Mouse (Mus musculus) kidney, embryonic 15.5 days (tissue): ENCODE measurements at regions not wholly inside any gene's neighbourhood (a gene's known extent, or its start where the extent isn't known, plus 50 kb on each side); places are given as distances from the start of the nearest gene placed in this dataset.
A peak's percentile ranks its signal among the peaks of the same experiment; 100 is the strongest.

Experiments
- ATAC-seq: fragments of 200-750 bp; cut with Nextera tagmentation; replicated peaks from 2 replicates; pipeline ENCODE4 v1.8.0; 2017; ENCODE audit warnings: moderate TSS enrichment; ENCODE audit not compliant: low FRiP score
- H3K27ac ChIP-seq: fragments of 300-500 bp; sonication (generic); 2 replicates; pipeline ENCODE4 v1.5.1; 2015; ENCODE audit warnings: mild to moderate bottlenecking, inconsistent platforms
- H3K27me3 ChIP-seq: fragments of 300-500 bp; sonication (generic); 2 replicates; pipeline ENCODE4 v1.6.1; 2015; ENCODE audit warnings: inconsistent platforms
- H3K36me3 ChIP-seq: fragments of 300-500 bp; sonication (generic); 2 replicates; pipeline ENCODE4 v1.6.1; 2015; ENCODE audit warnings: inconsistent platforms
- H3K4me1 ChIP-seq: fragments of 300-500 bp; sonication (generic); 2 replicates; pipeline ENCODE4 v1.6.1; 2015; ENCODE audit warnings: inconsistent platforms
- H3K4me2 ChIP-seq: fragments of 300-500 bp; sonication (generic); 2 replicates; pipeline ENCODE4 v1.6.1; 2015; ENCODE audit warnings: moderate library complexity, mild to moderate bottlenecking, inconsistent platforms
- H3K4me3 ChIP-seq: fragments of 300-500 bp; sonication (generic); replicated peaks from 2 replicates; pipeline ENCODE4 v1.5.1; 2015; ENCODE audit warnings: mild to moderate bottlenecking, inconsistent platforms
- H3K9ac ChIP-seq: fragments of 300-500 bp; sonication (generic); 2 replicates; pipeline ENCODE4 v1.6.1; 2015; ENCODE audit warnings: mild to moderate bottlenecking, inconsistent platforms
- H3K9me3 ChIP-seq: fragments of 300-500 bp; sonication (generic); replicated peaks from 2 replicates; pipeline ENCODE4 v1.6.1; 2016; ENCODE audit warnings: inconsistent platforms
- WGBS: fragments of 180-500 bp; shearing (Covaris S2); methylation state at CpG from one replicate; pipeline ENCODE4 v1.1.7; 2015; ENCODE audit warnings: mixed read lengths; 5-methylcytosine and 5-hydroxymethylcytosine counted together

GRCm38 (mm10) chr13:97434961-97435864 is 194.3 kb downstream of the Enc1 start:
- Histone ChIP-seq H3K9me3 (no peaks in the 10 kb centered on the region), H3K4me1 (peaks cover 63% of the 10 kb centered on the region), H3K4me2 (peak overlapping the region; percentile 68), H3K27me3 (no peaks in the 10 kb centered on the region), H3K9ac (peak overlapping the region; percentile 27; the same call in 1 of the 2 replicates), H3K36me3 (no peaks in the 10 kb centered on the region), H3K27ac (peak overlapping the region; percentile 87), H3K4me3 (peak overlapping the region; percentile 34)
- 1% methylated on average over 20 of the region's 20 CpGs for WGBS
- ATAC-seq: peak; percentile 70

- Histone ChIP-seq H3K4me1 (peaks cover 53% of the 10 kb centered on the region), H3K27me3 (no peaks in the 10 kb centered on the region), H3K9me3 (no peaks in the 10 kb centered on the region), H3K9ac (no peak overlapping the region), H3K36me3 (no peaks in the 10 kb centered on the region), H3K4me3 (no peak overlapping the region), H3K27ac (peak overlapping the region; percentile 87; the same call in 1 of the 2 replicates), H3K4me2 (no peak overlapping the region)
- ATAC-seq: no peak
- 59% methylated on average over 7 of the region's 7 CpGs for WGBS
Observed at GRCm38 (mm10) chr13:97434167-97434566, 193.3 kb downstream of the Enc1 start.

- Histone ChIP-seq H3K4me1 (peaks cover 42% of the 10 kb centered on the region), H3K4me3 (no peak overlapping the region), H3K9me3 (no peaks in the 10 kb centered on the region), H3K36me3 (no peaks in the 10 kb centered on the region), H3K4me2 (no peak overlapping the region), H3K9ac (no peak overlapping the region), H3K27ac (no peak overlapping the region), H3K27me3 (no peaks in the 10 kb centered on the region)
- WGBS: 44% methylated on average over 4 of the region's 4 CpGs
- ATAC-seq: no peak
Observed at GRCm38 (mm10) chr13:97432627-97433026, 191.7 kb downstream of the Enc1 start.

- peaks cover 29% of the 10 kb centered on the region for H3K4me1 ChIP-seq
- ATAC-seq: no peak
- no peak overlapping the region for H3K9ac ChIP-seq
- WGBS: 59% methylated on average over 2 of the region's 2 CpGs
- H3K27me3 ChIP-seq: no peaks in the 10 kb centered on the region
- no peaks in the 10 kb centered on the region for H3K9me3 ChIP-seq
- H3K27ac ChIP-seq: no peak overlapping the region
- no peaks in the 10 kb centered on the region for H3K36me3 ChIP-seq
- no peak overlapping the region for H3K4me3 ChIP-seq
- no peak overlapping the region for H3K4me2 ChIP-seq
Observed at GRCm38 (mm10) chr13:97430885-97431284, 190.0 kb downstream of the Enc1 start.

- no peaks in the 10 kb centered on the region for H3K9me3 ChIP-seq
- no peaks in the 10 kb centered on the region for H3K36me3 ChIP-seq
- no peak overlapping the region for H3K4me3 ChIP-seq
- 54% methylated on average over 6 of the region's 6 CpGs for WGBS
- H3K4me1 ChIP-seq: peaks cover 16% of the 10 kb centered on the region
- no peak overlapping the region for H3K4me2 ChIP-seq
- no peak overlapping the region for H3K27ac ChIP-seq
- ATAC-seq: no peak
- no peaks in the 10 kb centered on the region for H3K27me3 ChIP-seq
- no peak overlapping the region for H3K9ac ChIP-seq
Observed at GRCm38 (mm10) chr13:97428163-97428562, 187.3 kb downstream of the Enc1 start.

- H3K4me2 ChIP-seq: no peak overlapping the region
- 75% methylated on average over 4 of the region's 4 CpGs for WGBS
Observed at GRCm38 (mm10) chr13:97427537-97427936, 186.6 kb downstream of the Enc1 start.

GRCm38 (mm10) chr13:97425731-97426130 is 184.8 kb downstream of the Enc1 start:
- H3K36me3 ChIP-seq: no peaks in the 10 kb centered on the region
- no peaks in the 10 kb centered on the region for H3K9me3 ChIP-seq
- H3K4me2 ChIP-seq: no peak overlapping the region
- H3K9ac ChIP-seq: no peak overlapping the region
- H3K27me3 ChIP-seq: no peaks in the 10 kb centered on the region
- H3K4me3 ChIP-seq: no peak overlapping the region
- H3K4me1 ChIP-seq: peaks cover 7% of the 10 kb centered on the region
- ATAC-seq: no peak
- WGBS: 85% methylated on average over 9 of the region's 9 CpGs
- H3K27ac ChIP-seq: no peak overlapping the region

More at GRCm38 (mm10) chr13:97427537-97427936, 186.6 kb downstream of the Enc1 start:
- Histone ChIP-seq H3K36me3 (no peaks in the 10 kb centered on the region), H3K4me1 (peaks cover 13% of the 10 kb centered on the region), H3K27me3 (no peaks in the 10 kb centered on the region), H3K27ac (no peak overlapping the region), H3K9ac (no peak overlapping the region), H3K9me3 (no peaks in the 10 kb centered on the region), H3K4me3 (no peak overlapping the region)
- no peak for ATAC-seq

- H3K4me2 ChIP-seq: no peak overlapping the region
- H3K9ac ChIP-seq: no peak overlapping the region
- no peak overlapping the region for H3K27ac ChIP-seq
- no peaks in the 10 kb centered on the region for H3K9me3 ChIP-seq
- peaks cover 7% of the 10 kb centered on the region for H3K4me1 ChIP-seq
- ATAC-seq: no peak
- H3K27me3 ChIP-seq: no peaks in the 10 kb centered on the region
- H3K4me3 ChIP-seq: no peak overlapping the region
- no peaks in the 10 kb centered on the region for H3K36me3 ChIP-seq
- 50% methylated on average over 6 of the region's 6 CpGs for WGBS
Observed at GRCm38 (mm10) chr13:97423911-97424310, 183.0 kb downstream of the Enc1 start.

GRCm38 (mm10) chr13:97423298-97423817 is 182.5 kb downstream of the Enc1 start:
- WGBS: 62% methylated on average over 5 of the region's 5 CpGs
- no peaks in the 10 kb centered on the region for H3K27me3 ChIP-seq
- no peaks in the 10 kb centered on the region for H3K9me3 ChIP-seq
- no peak for ATAC-seq
- H3K36me3 ChIP-seq: no peaks in the 10 kb centered on the region
- no peak overlapping the region for H3K4me3 ChIP-seq
- no peak overlapping the region for H3K4me2 ChIP-seq
- peaks cover 7% of the 10 kb centered on the region for H3K4me1 ChIP-seq
- H3K9ac ChIP-seq: no peak overlapping the region
- 0 out of 2 replicates have a peak overlapping the region, but pooled peaks have one; percentile 6 for H3K27ac ChIP-seq

- no peaks in the 10 kb centered on the region for H3K9me3 ChIP-seq
- WGBS: 85% methylated on average over 7 of the region's 7 CpGs
- no peak overlapping the region for H3K27ac ChIP-seq
- H3K36me3 ChIP-seq: no peaks in the 10 kb centered on the region
- ATAC-seq: no peak
- no peak overlapping the region for H3K9ac ChIP-seq
- H3K4me1 ChIP-seq: peaks cover 10% of the 10 kb centered on the region
- no peak overlapping the region for H3K4me2 ChIP-seq
- H3K27me3 ChIP-seq: no peaks in the 10 kb centered on the region
- H3K4me3 ChIP-seq: no peak overlapping the region
Observed at GRCm38 (mm10) chr13:97422897-97423296, 182.0 kb downstream of the Enc1 start.

- H3K4me1 ChIP-seq: peaks cover 12% of the 10 kb centered on the region
- no peaks in the 10 kb centered on the region for H3K27me3 ChIP-seq
- 88% methylated on average over 3 of the region's 3 CpGs for WGBS
- H3K4me2 ChIP-seq: no peak overlapping the region
- H3K9ac ChIP-seq: no peak overlapping the region
- no peak for ATAC-seq
- H3K9me3 ChIP-seq: no peaks in the 10 kb centered on the region
- H3K36me3 ChIP-seq: no peaks in the 10 kb centered on the region
- H3K4me3 ChIP-seq: no peak overlapping the region
- no peak overlapping the region for H3K27ac ChIP-seq
Observed at GRCm38 (mm10) chr13:97421831-97422230, 180.9 kb downstream of the Enc1 start.

GRCm38 (mm10) chr13:97420773-97421172 is 179.9 kb downstream of the Enc1 start:
- no peak overlapping the region for H3K27ac ChIP-seq
- no peak for ATAC-seq
- no peaks in the 10 kb centered on the region for H3K9me3 ChIP-seq
- peaks cover 12% of the 10 kb centered on the region for H3K4me1 ChIP-seq
- no peak overlapping the region for H3K9ac ChIP-seq
- WGBS: 39% methylated on average over 3 of the region's 3 CpGs
- H3K27me3 ChIP-seq: no peaks in the 10 kb centered on the region
- H3K4me2 ChIP-seq: no peak overlapping the region
- no peak overlapping the region for H3K4me3 ChIP-seq
- H3K36me3 ChIP-seq: no peaks in the 10 kb centered on the region
